Mouse (Mus musculus): ENCODE measurements around the gene Nxpe5. TPM values are rescaled to one million over a fixed set of nuclear protein-coding genes. Genes with fewer than 3 reads are reported as not detected.

Nxpe5 gene
- polyA plus RNA-seq, 1 experiment from 2014 or later: not detected

- H3K4me3 ChIP-seq (ENCODE audit: control insufficient read depth in 1 of 2, insufficient read depth in 1 of 2, low read depth in 1 of 2, low read length in 2 of 2): no peak overlapping the region
- no peaks in the 10 kb centered on the region for H3K9me3 ChIP-seq (ENCODE audit: control insufficient read depth, low read length)
- peaks cover 3% of the 10 kb centered on the region; the same call in 1 of the 2 replicates for H3K27me3 ChIP-seq (ENCODE audit: control insufficient read depth, insufficient read depth, low read length)
- peaks cover 8 to 21% of the 10 kb centered on the region in 2 experiments for H3K4me1 ChIP-seq (ENCODE audit: control insufficient read depth in 2 of 2, insufficient read depth in 2 of 2, low read length in 2 of 2)
- H3K36me3 ChIP-seq (ENCODE audit: control insufficient read depth, insufficient read depth, low read length): peaks cover 27% of the 10 kb centered on the region
- H3K27ac ChIP-seq (replicated peaks in 1 of 2; ENCODE audit: control insufficient read depth in 1 of 2, insufficient read depth in 1 of 2, low read depth in 2 of 2, low read length in 2 of 2): no peak overlapping the region
- WGBS: 92% methylated on average over 4 of the region's 4 CpGs
- no peak overlapping the region for H3K4me2 ChIP-seq (ENCODE audit: low read length)
- H3K9ac ChIP-seq (ENCODE audit: low read length): no peak overlapping the region
- no peak for ATAC-seq (ENCODE audit: insufficient number of reproducible peaks, insufficient read depth, low FRiP score, low read depth)
Measured at GRCm38 (mm10) chr5:138265712-138266111, 40.0 kb downstream of the Nxpe5 start.

- WGBS: 82% methylated on average over 3 of the region's 3 CpGs
- peaks cover 13% of the 10 kb centered on the region for H3K36me3 ChIP-seq (ENCODE audit: control insufficient read depth, insufficient read depth, low read length)
- ATAC-seq (ENCODE audit: insufficient number of reproducible peaks, insufficient read depth, low FRiP score, low read depth): no peak
Measured at GRCm38 (mm10) chr5:138267114-138267513, 41.4 kb downstream of the Nxpe5 start.

GRCm38 (mm10) chr5:138268980-138269379 lies 43.3 kb downstream of the Nxpe5 start:
- no peak for ATAC-seq (ENCODE audit: insufficient number of reproducible peaks, insufficient read depth, low FRiP score, low read depth)
- H3K27me3 ChIP-seq (ENCODE audit: control insufficient read depth, insufficient read depth, low read length): peaks cover 23% of the 10 kb centered on the region
- 68% methylated on average over 4 of the region's 4 CpGs for WGBS
- no peak overlapping the region for H3K4me3 ChIP-seq (ENCODE audit: control insufficient read depth in 1 of 2, insufficient read depth in 1 of 2, low read depth in 1 of 2, low read length in 2 of 2)
- H3K4me2 ChIP-seq (ENCODE audit: low read length): no peak overlapping the region
- H3K9me3 ChIP-seq (ENCODE audit: control insufficient read depth, low read length): no peaks in the 10 kb centered on the region
- no peak overlapping the region for H3K27ac ChIP-seq (replicated peaks in 1 of 2; ENCODE audit: control insufficient read depth in 1 of 2, insufficient read depth in 1 of 2, low read depth in 2 of 2, low read length in 2 of 2)
- H3K9ac ChIP-seq (ENCODE audit: low read length): no peak overlapping the region
- H3K36me3 ChIP-seq (ENCODE audit: control insufficient read depth, insufficient read depth, low read length): 0 out of 2 replicates have a peak, but pooled peaks cover 9% of the 10 kb centered on the region
- peaks cover 0 to 10% of the 10 kb centered on the region in 2 experiments; a peak in 3 of 4 replicates for H3K4me1 ChIP-seq (ENCODE audit: control insufficient read depth in 2 of 2, insufficient read depth in 2 of 2, low read length in 2 of 2)

More at GRCm38 (mm10) chr5:138267114-138267513, 41.4 kb downstream of the Nxpe5 start:
- Histone ChIP-seq H3K9ac (ENCODE audit: low read length) (no peak overlapping the region), H3K9me3 (ENCODE audit: control insufficient read depth, low read length) (no peaks in the 10 kb centered on the region), H3K27me3 (ENCODE audit: control insufficient read depth, insufficient read depth, low read length) (peaks cover 16% of the 10 kb centered on the region), H3K4me3 (ENCODE audit: control insufficient read depth in 1 of 2, insufficient read depth in 1 of 2, low read depth in 1 of 2, low read length in 2 of 2) (no peak overlapping the region), H3K4me2 (ENCODE audit: low read length) (no peak overlapping the region), H3K27ac (replicated peaks in 1 of 2; ENCODE audit: control insufficient read depth in 1 of 2, insufficient read depth in 1 of 2, low read depth in 2 of 2, low read length in 2 of 2) (no peak overlapping the region), H3K4me1 (ENCODE audit: control insufficient read depth in 2 of 2, insufficient read depth in 2 of 2, low read length in 2 of 2) (peaks cover 8 to 21% of the 10 kb centered on the region in 2 experiments)

GRCm38 (mm10) chr5:138271232-138271631 lies 45.5 kb downstream of the Nxpe5 start:
- WGBS: 35% methylated on average over 3 of the region's 3 CpGs
- Histone ChIP-seq H3K36me3 (ENCODE audit: control insufficient read depth, insufficient read depth, low read length) (0 out of 2 replicates have a peak, but pooled peaks cover 3% of the 10 kb centered on the region), H3K27ac (replicated peaks in 1 of 2; ENCODE audit: control insufficient read depth in 1 of 2, insufficient read depth in 1 of 2, low read depth in 2 of 2, low read length in 2 of 2) (no peak overlapping the region), H3K9ac (ENCODE audit: low read length) (no peak overlapping the region), H3K27me3 (ENCODE audit: control insufficient read depth, insufficient read depth, low read length) (peaks cover 23% of the 10 kb centered on the region), H3K4me2 (ENCODE audit: low read length) (no peak overlapping the region), H3K4me3 (ENCODE audit: control insufficient read depth in 1 of 2, insufficient read depth in 1 of 2, low read depth in 1 of 2, low read length in 2 of 2) (no peak overlapping the region), H3K9me3 (ENCODE audit: control insufficient read depth, low read length) (no peaks in the 10 kb centered on the region), H3K4me1 (ENCODE audit: control insufficient read depth in 2 of 2, insufficient read depth in 2 of 2, low read length in 2 of 2) (peaks cover 0 to 5% of the 10 kb centered on the region in 2 experiments; a peak in 2 of 4 replicates)
- ATAC-seq (ENCODE audit: insufficient number of reproducible peaks, insufficient read depth, low FRiP score, low read depth): no peak

- no peaks in the 10 kb centered on the region for H3K36me3 ChIP-seq (ENCODE audit: control insufficient read depth, insufficient read depth, low read length)
- peaks cover 26% of the 10 kb centered on the region for H3K27me3 ChIP-seq (ENCODE audit: control insufficient read depth, insufficient read depth, low read length)
- under 1% methylated on average over 12 of the region's 12 CpGs for WGBS
- H3K4me1 ChIP-seq (ENCODE audit: control insufficient read depth in 2 of 2, insufficient read depth in 2 of 2, low read length in 2 of 2): peaks cover 0 to 5% of the 10 kb centered on the region in 2 experiments; a peak in 2 of 4 replicates
- peak within 1 kb of the TSS; percentile 44 for H3K4me2 ChIP-seq (ENCODE audit: low read length)
- no peak for ATAC-seq (ENCODE audit: insufficient number of reproducible peaks, insufficient read depth, low FRiP score, low read depth)
- H3K27ac ChIP-seq (replicated peaks in 1 of 2; ENCODE audit: control insufficient read depth in 1 of 2, insufficient read depth in 1 of 2, low read depth in 2 of 2, low read length in 2 of 2): no peak within 1 kb of the TSS
- peak within 1 kb of the TSS; percentile 11 to 26; a peak in 3 of 4 replicates for H3K4me3 ChIP-seq (ENCODE audit: control insufficient read depth in 1 of 2, insufficient read depth in 1 of 2, low read depth in 1 of 2, low read length in 2 of 2)
- H3K9me3 ChIP-seq (ENCODE audit: control insufficient read depth, low read length): no peaks in the 10 kb centered on the region
- H3K9ac ChIP-seq (ENCODE audit: low read length): peak within 1 kb of the TSS; percentile 45; the same call in 1 of the 2 replicates
Measured at GRCm38 (mm10) chr5:138272409-138272923, 46.8 kb downstream of the Nxpe5 start, which contains the start of gene Gal3st4. Gal3st4 (minus strand) TSS chr5:138272840.

GRCm38 (mm10) chr5:138274186-138274585 lies 48.5 kb downstream of the Nxpe5 start:
- no peak overlapping the region for H3K4me3 ChIP-seq (ENCODE audit: control insufficient read depth in 1 of 2, insufficient read depth in 1 of 2, low read depth in 1 of 2, low read length in 2 of 2)
- no peak overlapping the region for H3K4me2 ChIP-seq (ENCODE audit: low read length)
- no peak for ATAC-seq (ENCODE audit: insufficient number of reproducible peaks, insufficient read depth, low FRiP score, low read depth)
- H3K27me3 ChIP-seq (ENCODE audit: control insufficient read depth, insufficient read depth, low read length): peaks cover 26% of the 10 kb centered on the region
- no peaks in the 10 kb centered on the region for H3K9me3 ChIP-seq (ENCODE audit: control insufficient read depth, low read length)
- H3K36me3 ChIP-seq (ENCODE audit: control insufficient read depth, insufficient read depth, low read length): no peaks in the 10 kb centered on the region
- no peak overlapping the region for H3K9ac ChIP-seq (ENCODE audit: low read length)
- 73% methylated on average over 8 of the region's 8 CpGs for WGBS
- H3K4me1 ChIP-seq (ENCODE audit: control insufficient read depth in 2 of 2, insufficient read depth in 2 of 2, low read length in 2 of 2): peaks cover 0 to 9% of the 10 kb centered on the region in 2 experiments; a peak in 2 of 4 replicates
- H3K27ac ChIP-seq (replicated peaks in 1 of 2; ENCODE audit: control insufficient read depth in 1 of 2, insufficient read depth in 1 of 2, low read depth in 2 of 2, low read length in 2 of 2): no peak overlapping the region

GRCm38 (mm10) chr5:138275216-138276050 lies 49.7 kb downstream of the Nxpe5 start:
- Histone ChIP-seq H3K36me3 (ENCODE audit: control insufficient read depth, insufficient read depth, low read length) (no peaks in the 10 kb centered on the region), H3K9me3 (ENCODE audit: control insufficient read depth, low read length) (no peaks in the 10 kb centered on the region), H3K27ac (replicated peaks in 1 of 2; ENCODE audit: control insufficient read depth in 1 of 2, insufficient read depth in 1 of 2, low read depth in 2 of 2, low read length in 2 of 2) (no peak overlapping the region), H3K9ac (ENCODE audit: low read length) (peak overlapping the region; percentile 66), H3K4me3 (ENCODE audit: control insufficient read depth in 1 of 2, insufficient read depth in 1 of 2, low read depth in 1 of 2, low read length in 2 of 2) (peak overlapping the region; percentile 5 to 31; a peak in 3 of 4 replicates), H3K4me2 (ENCODE audit: low read length) (peak overlapping the region; percentile 66), H3K4me1 (ENCODE audit: control insufficient read depth in 2 of 2, insufficient read depth in 2 of 2, low read length in 2 of 2) (peaks cover 2 to 9% of the 10 kb centered on the region in 2 experiments; a peak in 3 of 4 replicates), H3K27me3 (ENCODE audit: control insufficient read depth, insufficient read depth, low read length) (peaks cover 25% of the 10 kb centered on the region)
- ATAC-seq (ENCODE audit: insufficient number of reproducible peaks, insufficient read depth, low FRiP score, low read depth): no peak
- 24% methylated on average over 41 of the region's 41 CpGs for WGBS

All from heart, embryonic 14.5 days (tissue).